Mouse (Mus musculus) cortical plate, adult 2 months (tissue): Measurements from ENCODE around the gene Tbc1d8b. TPM values are rescaled to one million over a fixed set of nuclear protein-coding genes. Genes with fewer than 3 reads are reported as not detected.

Source experiments
- H3K27ac ChIP-seq: fragments of 200-500 bp; 2 replicates; pipeline ENCODE4 v1.5.1; 2012; ENCODE audit warnings: low read length, control low read depth, inconsistent platforms; ENCODE audit not compliant: insufficient read depth
- H3K4me1 ChIP-seq: fragments of 200-500 bp; 2 replicates; pipeline ENCODE4 v1.6.1; 2011; ENCODE audit warnings: low read length; ENCODE audit not compliant: control insufficient read depth, insufficient read depth
- H3K4me3 ChIP-seq: fragments of 200-500 bp; 2 replicates; pipeline ENCODE4 v1.5.1; 2011; ENCODE audit warnings: mild to moderate bottlenecking, low read length, control low read depth; ENCODE audit not compliant: insufficient read depth
- CTCF ChIP-seq: fragments of 200-500 bp; IDR thresholded peaks from 2 replicates; pipeline ENCODE4 v1.5.1; 2011; ENCODE audit warnings: mild to moderate bottlenecking, control low read depth, low read length; ENCODE audit not compliant: insufficient read depth; ENCODE audit errors: extremely low read depth
- POLR2A ChIP-seq: fragments of 200-500 bp; IDR thresholded peaks from 2 replicates; pipeline ENCODE4 v1.6.1; 2011; ENCODE audit warnings: mild to moderate bottlenecking, low read length, control low read depth; ENCODE audit not compliant: insufficient read depth; ENCODE audit errors: extremely low read depth
- polyA plus RNA-seq: library from polyadenylated mRNA; depleted of rRNA; stranded (reverse); fragments of >200 nt; gene quantifications from 2 replicates; pipeline ENCODE4 v1.2.3, GENCODE M21; 2012; rRNA removed

Gene Tbc1d8b
- polyA plus RNA-seq, 1 experiment: 1.5 TPM

DNA sequence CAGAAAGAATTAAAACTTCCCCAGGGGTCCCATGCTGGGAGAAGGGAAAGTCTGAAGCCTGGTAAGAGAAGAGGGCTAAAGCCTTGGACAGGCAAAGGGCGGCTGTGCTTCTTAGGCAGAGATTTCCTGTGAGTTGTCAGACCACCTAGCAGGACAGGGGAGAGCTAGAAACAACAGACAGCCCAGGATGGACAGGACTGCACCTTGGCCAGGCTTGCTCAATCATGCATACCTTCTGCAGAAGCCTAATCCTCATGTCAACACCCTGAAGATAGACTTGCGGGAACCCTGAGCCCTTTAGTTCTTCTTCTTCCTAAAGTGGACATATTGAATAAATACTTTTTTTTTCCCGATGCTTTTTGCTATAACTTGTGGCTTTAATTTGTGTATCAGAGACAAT lies 115.2 kb downstream of the Tbc1d8b start:
- no peak overlapping the region for H3K27ac ChIP-seq
- H3K4me3 ChIP-seq: no peak overlapping the region
- TF ChIP-seq CTCF (no peak), POLR2A (no peak)
- H3K4me1 ChIP-seq: no peaks in the 10 kb centered on the region

DNA sequence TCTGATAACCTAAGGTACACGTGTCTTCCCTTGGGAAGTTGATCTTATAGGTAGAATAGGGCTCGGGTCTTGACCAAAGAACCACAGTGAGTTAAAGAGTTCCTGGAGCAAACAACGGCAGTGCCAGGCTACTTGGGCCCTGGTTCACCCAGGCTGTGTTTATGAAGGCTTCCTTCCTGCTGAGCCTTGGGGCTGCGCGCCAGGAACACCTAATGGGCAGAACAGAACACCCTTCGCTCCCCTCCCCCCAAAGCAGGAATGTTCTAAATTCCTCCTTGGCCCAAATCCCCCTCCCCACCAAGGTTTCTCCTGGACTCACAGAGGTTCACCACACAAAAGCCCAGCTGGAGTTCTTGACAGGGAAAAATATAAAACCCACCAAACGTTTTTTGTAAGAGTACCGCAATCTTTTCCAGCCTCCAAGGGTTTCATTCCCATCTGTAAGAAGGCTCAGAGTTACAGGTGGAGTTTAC lies 115.6 kb downstream of the Tbc1d8b start, which contains the start of gene Cldn2:
Gene Cldn2, plus strand, starts transcription at position 423 of the 473 bp plus-strand sequence.
- Histone ChIP-seq H3K27ac (no peak within 1 kb of the TSS), H3K4me1 (no peaks in the 10 kb centered on the region), H3K4me3 (no peak within 1 kb of the TSS)
- TF ChIP-seq CTCF: no peak
- no peak for TF ChIP-seq POLR2A

Other genes with a start within 250 kb of the Tbc1d8b start
- gene D330045A20Rik, start 204.6 kb upstream of the Tbc1d8b start, polyA plus RNA-seq: 0.21 and 0.33 TPM in 2 replicates
- gene Rnf128, start 121.7 kb upstream of the Tbc1d8b start, polyA plus RNA-seq: 7.0 and 7.7 TPM in 2 replicates
- not detected in 2 replicates for gene Gm15013, start 29.5 kb downstream of the Tbc1d8b start, polyA plus RNA-seq
- gene Ripply1, start 97.4 kb downstream of the Tbc1d8b start, polyA plus RNA-seq: not detected in 2 replicates
- 0.06 and 0.21 TPM in 2 replicates for gene Cldn2, start 115.8 kb downstream of the Tbc1d8b start, polyA plus RNA-seq
- gene Morc4, start 186.7 kb downstream of the Tbc1d8b start, polyA plus RNA-seq: 3.1 and 4.0 TPM in 2 replicates